Mouse (Mus musculus) heart, postnatal 0 days (tissue): Measurements from ENCODE around the gene Pomgnt1. TPM values are rescaled to one million over a fixed set of nuclear protein-coding genes. Genes with fewer than 3 reads are reported as not detected.

Experiments used
- ATAC-seq: fragments of 200-750 bp; cut with Nextera tagmentation; 2 replicates; pipeline ENCODE4 v1.8.0; 2017; ENCODE audit warnings: low read depth, moderate number of reproducible peaks, moderate library complexity; ENCODE audit not compliant: insufficient read depth
- DNase-seq: peaks from one replicate; pipeline ENCODE4 v3.0.0-alpha.2; 2016; ENCODE audit warnings: low spot score
- H3K27ac ChIP-seq: fragments of 300-500 bp; sonication (generic); 2 replicates; pipeline ENCODE4 v1.5.1; 2014; ENCODE audit warnings: low read depth, mild to moderate bottlenecking
- H3K27me3 ChIP-seq: fragments of 300-500 bp; sonication (generic); 2 replicates; pipeline ENCODE4 v1.6.1; 2014; ENCODE audit warnings: low read length, mixed read lengths; ENCODE audit not compliant: control insufficient read depth, insufficient read depth
- H3K36me3 ChIP-seq: fragments of 300-500 bp; sonication (generic); replicated peaks from 2 replicates; pipeline ENCODE4 v1.6.1; 2014; ENCODE audit warnings: low read length, mixed read lengths; ENCODE audit not compliant: control insufficient read depth, insufficient read depth
- H3K4me1 ChIP-seq: fragments of 300-500 bp; sonication (generic); 2 replicates; pipeline ENCODE4 v1.6.1; 2014; ENCODE audit warnings: antibody characterized with exemption; ENCODE audit not compliant: control insufficient read depth, insufficient read depth
- H3K4me2 ChIP-seq: fragments of 300-500 bp; sonication (generic); 2 replicates; pipeline ENCODE4 v1.6.1; 2014; ENCODE audit warnings: low read depth, mild to moderate bottlenecking, low read length, moderate library complexity
- H3K4me3 ChIP-seq: fragments of 300-500 bp; sonication (generic); 2 replicates; pipeline ENCODE4 v1.5.1; 2014; ENCODE audit warnings: low read depth, low read length
- H3K9ac ChIP-seq: fragments of 300-500 bp; sonication (generic); replicated peaks from 2 replicates; pipeline ENCODE4 v1.6.1; 2014; ENCODE audit warnings: low read depth, low read length, mixed read lengths
- H3K9me3 ChIP-seq: fragments of 300-500 bp; sonication (generic); replicated peaks from 2 replicates; pipeline ENCODE4 v1.6.1; 2016; ENCODE audit warnings: low read length; ENCODE audit not compliant: control insufficient read depth
- CTCF ChIP-seq: IDR thresholded peaks from 2 replicates; pipeline ENCODE4 v1.5.1; 2016; ENCODE audit warnings: antibody characterized with exemption, control low read depth, low read depth
- EP300 ChIP-seq: IDR thresholded peaks from 2 replicates; pipeline ENCODE4 v1.6.1; 2016; ENCODE audit warnings: antibody characterized with exemption, low read depth
- WGBS: fragments of 180-500 bp; shearing (Covaris S2); extraction: QIAGEN DNeasy Blood & Tissue Kit; methylation state at CpG from one replicate; pipeline ENCODE4 v1.1.7; 2014; 5-methylcytosine and 5-hydroxymethylcytosine counted together
- polyA plus RNA-seq: library from polyadenylated mRNA; unstranded; fragments of >200 nt; fragmentation: Nextera tagmentation; extraction: Ambion mirVana; gene quantifications from 2 replicates; pipeline ENCODE4 v1.2.1, GENCODE M21; 2015
- total RNA-seq: library from RNA; depleted of rRNA; stranded (reverse); fragments of >200 nt; gene quantifications from 2 replicates; pipeline ENCODE4 v1.2.3, GENCODE M21; 2014; ENCODE audit warnings: low replicate concordance; rRNA removed

Gene Pomgnt1
- total and polyA plus RNA-seq, 2 experiments from 2014 or later, result 59.6 to 91.3 TPM

DNA sequence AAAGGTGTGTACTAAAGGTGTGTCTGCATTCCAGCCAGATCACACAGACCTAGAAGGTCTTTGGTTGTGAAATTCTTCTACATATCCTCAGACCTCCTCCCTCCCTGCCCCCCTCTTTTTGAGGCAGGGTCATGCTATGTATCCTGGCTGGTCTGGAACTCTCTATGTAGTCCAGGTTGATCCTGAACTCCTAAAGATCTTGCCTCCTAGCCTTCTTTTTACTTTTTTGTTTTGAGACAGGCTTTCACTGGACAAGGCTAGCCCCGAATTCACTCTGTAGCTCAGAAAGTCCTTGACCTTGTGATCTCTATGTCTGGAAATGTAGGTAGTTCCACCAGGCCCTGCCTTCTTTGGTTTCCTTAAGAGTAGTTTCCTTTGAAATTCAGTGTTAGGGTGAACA, 85.3 kb downstream of the Pomgnt1 start:
- ATAC-seq (no peak), DNase-seq (no peak)
- no peak for TF ChIP-seq EP300
- TF ChIP-seq CTCF, result no peak
- WGBS, result 83% methylated on average over 1 of the region's 1 CpGs
- Histone ChIP-seq H3K36me3 (no peaks in the 10 kb centered on the region), H3K4me2 (no peak overlapping the region), H3K9ac (no peak overlapping the region), H3K27ac (no peak overlapping the region), H3K27me3 (no peaks in the 10 kb centered on the region), H3K4me1 (no peaks in the 10 kb centered on the region), H3K4me3 (no peak overlapping the region), H3K9me3 (no peaks in the 10 kb centered on the region)

Other genes with a start within 250 kb of the Pomgnt1 start
- gene Kncn, start 239.4 kb upstream of the Pomgnt1 start, total RNA-seq, result not detected in 2 replicates
- gene Kncn, start 239.4 kb upstream of the Pomgnt1 start, polyA plus RNA-seq, result not detected in 2 replicates
- not detected in 2 replicates for gene 6430628N08Rik, start 233.2 kb upstream of the Pomgnt1 start, total RNA-seq
- gene 6430628N08Rik, start 233.2 kb upstream of the Pomgnt1 start, polyA plus RNA-seq, result not detected in 2 replicates
- not detected in 2 replicates for gene Dmbx1, start 183.9 kb upstream of the Pomgnt1 start, total RNA-seq
- not detected in 2 replicates for gene Dmbx1, start 183.9 kb upstream of the Pomgnt1 start, polyA plus RNA-seq
- 0.80 and 3.3 TPM in 2 replicates for gene Faah, start 105.9 kb upstream of the Pomgnt1 start, total RNA-seq
- 0.61 and 0.65 TPM in 2 replicates for gene Faah, start 105.9 kb upstream of the Pomgnt1 start, polyA plus RNA-seq
- 43.5 and 54.8 TPM in 2 replicates for gene Nsun4, start 70.0 kb upstream of the Pomgnt1 start, total RNA-seq
- 33.9 and 34.2 TPM in 2 replicates for gene Nsun4, start 70.0 kb upstream of the Pomgnt1 start, polyA plus RNA-seq
- 1,024 and 1,032 TPM in 2 replicates for gene Uqcrh, start 48.8 kb upstream of the Pomgnt1 start, total RNA-seq
- 2,231 and 2,302 TPM in 2 replicates for gene Uqcrh, start 48.8 kb upstream of the Pomgnt1 start, polyA plus RNA-seq
- gene Lrrc41, start 48.6 kb upstream of the Pomgnt1 start, total RNA-seq, result 69.4 and 85.5 TPM in 2 replicates
- 32.2 and 35.9 TPM in 2 replicates for gene Lrrc41, start 48.6 kb upstream of the Pomgnt1 start, polyA plus RNA-seq
- gene Rad54l, start 150 bp upstream of the Pomgnt1 start, total RNA-seq, result 7.7 and 8.0 TPM in 2 replicates
- gene Rad54l, start 150 bp upstream of the Pomgnt1 start, polyA plus RNA-seq, result 3.8 and 4.4 TPM in 2 replicates
- 1.5 and 2.1 TPM in 2 replicates for gene Lurap1, start 27.5 kb downstream of the Pomgnt1 start, total RNA-seq
- gene Lurap1, start 27.5 kb downstream of the Pomgnt1 start, polyA plus RNA-seq, result 0.97 and 1.1 TPM in 2 replicates
- gene Tspan1, start 43.8 kb downstream of the Pomgnt1 start, total RNA-seq, result 1.8 TPM in 1 of 2 replicates, not detected in the other
- gene Tspan1, start 43.8 kb downstream of the Pomgnt1 start, polyA plus RNA-seq, result 2.8 TPM in 1 of 2 replicates, not detected in the other
- not detected in 2 replicates for gene 1700042G07Rik, start 49.5 kb downstream of the Pomgnt1 start, total RNA-seq
- gene 1700042G07Rik, start 49.5 kb downstream of the Pomgnt1 start, polyA plus RNA-seq, result not detected in 2 replicates
- not detected in 2 replicates for gene Gm49337, start 49.5 kb downstream of the Pomgnt1 start, total RNA-seq
- not detected in 2 replicates for gene Gm49337, start 49.5 kb downstream of the Pomgnt1 start, polyA plus RNA-seq
- gene Pik3r3, start 97.8 kb downstream of the Pomgnt1 start, total RNA-seq, result 7.7 and 8.5 TPM in 2 replicates
- gene Pik3r3, start 97.8 kb downstream of the Pomgnt1 start, polyA plus RNA-seq, result 8.0 and 10.3 TPM in 2 replicates